Mouse (Mus musculus): Measurements from ENCODE around the gene Gh.
"Not testable (repeated sequence)": the region's sequence is repeated elsewhere in the genome, so short reads cannot be mapped to it uniquely, and the experiment has no call there.

Gene Gh

DNA sequence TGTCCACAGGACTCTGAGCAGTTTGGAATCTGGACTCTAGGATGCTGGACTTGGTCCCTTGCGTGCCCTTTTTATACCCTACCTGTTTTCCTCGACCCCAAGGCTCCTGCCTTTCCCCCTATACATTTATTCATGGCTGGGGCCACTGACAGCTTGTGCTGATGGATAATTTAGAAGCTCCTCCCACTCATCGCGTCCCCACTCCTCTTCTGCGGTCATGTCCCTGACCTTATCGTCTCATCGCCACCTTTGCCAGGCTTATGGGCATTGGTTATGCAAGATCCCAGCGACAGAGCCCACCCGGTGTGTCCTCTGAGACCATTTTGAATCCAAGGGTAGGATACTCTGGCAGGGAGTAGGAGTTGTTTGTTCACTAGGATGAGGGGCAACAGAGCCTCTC lies at the start of gene Gh:
Gene Gh (minus strand): TSS at position 101 of the 400 bp plus-strand sequence.
- in situ Hi-C loops (cut with MboI, MseI): no loop called here

DNA sequence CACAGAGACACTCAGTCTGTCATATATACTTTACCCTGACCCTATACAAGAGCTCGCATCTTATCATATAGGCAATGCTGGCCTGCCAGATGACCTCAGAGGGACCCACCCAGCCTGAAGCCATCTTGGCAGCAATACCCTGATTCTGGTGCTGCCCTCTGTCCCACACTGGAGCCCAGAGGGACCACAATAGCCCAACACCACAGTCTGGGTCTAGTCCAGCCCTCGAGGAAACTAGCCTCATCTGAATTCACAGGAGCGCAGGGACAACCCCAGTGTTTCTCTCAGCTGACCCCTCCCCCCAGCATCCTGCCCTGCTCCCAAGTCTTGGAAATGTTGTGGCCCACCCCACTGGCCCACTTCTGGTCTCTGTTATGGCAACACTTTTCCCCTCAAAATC lies 49.6 kb upstream of the Gh start:
- in situ Hi-C loops (cut with MboI, MseI): no loop called here

DNA sequence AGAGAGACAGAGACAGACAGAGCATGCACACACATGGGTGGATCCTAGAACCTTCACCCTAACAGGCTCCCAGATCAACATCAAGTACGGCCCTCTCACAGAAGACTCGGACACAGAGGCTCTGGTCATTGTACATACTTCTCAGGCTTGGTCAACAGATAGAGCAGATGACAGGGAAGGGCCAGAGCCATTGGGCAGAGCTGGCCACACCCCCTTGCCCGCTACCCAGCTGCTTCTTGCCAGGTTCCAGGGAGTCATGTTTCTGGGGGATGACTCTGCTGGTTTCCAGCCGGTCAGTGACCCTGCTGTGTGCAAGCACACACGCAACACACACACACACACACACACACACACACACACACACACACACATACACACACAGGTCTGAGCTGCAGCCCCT lies 49.2 kb upstream of the Gh start:
- in situ Hi-C loops (cut with MboI, MseI): no loop called here

DNA sequence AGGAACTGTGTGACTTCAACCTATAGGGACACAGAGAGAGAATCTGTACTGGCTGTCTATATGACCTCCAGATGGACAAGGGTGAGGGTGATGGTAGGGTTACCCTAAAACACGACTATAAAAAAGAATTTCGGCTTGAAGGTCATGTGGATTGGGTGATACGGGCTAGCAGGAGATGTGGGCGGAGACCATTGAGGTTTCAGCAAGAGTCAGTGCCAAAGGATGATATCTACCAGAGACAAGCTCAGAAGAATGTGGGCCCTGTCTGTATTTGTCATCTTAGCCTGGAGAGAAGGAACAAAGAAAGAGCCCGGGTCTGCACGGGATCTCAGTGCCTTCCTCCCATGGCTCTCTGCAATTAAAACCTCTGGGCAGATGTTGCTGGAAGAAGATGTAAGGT lies 48.1 kb upstream of the Gh start:
- in situ Hi-C loops (cut with MboI, MseI): no loop called here

DNA sequence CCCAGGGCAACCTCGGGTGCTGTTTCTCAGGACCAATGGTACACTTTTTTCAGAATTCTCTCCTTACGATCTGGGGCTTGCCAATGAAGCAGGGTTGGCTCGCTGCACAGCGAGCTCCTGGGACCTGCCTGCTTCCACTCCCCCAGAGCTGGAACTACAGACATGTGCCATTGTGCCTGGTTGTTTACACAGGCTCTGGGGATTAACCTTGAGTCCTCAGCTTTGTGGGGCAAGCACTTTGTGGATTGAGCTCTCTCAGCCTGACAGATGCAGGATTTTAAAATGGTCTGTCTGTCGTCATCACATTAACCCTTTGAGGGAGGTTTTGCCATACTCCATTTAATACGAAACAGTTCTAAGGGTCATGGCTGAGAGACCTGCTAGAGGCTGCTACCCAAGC lies 43.2 kb upstream of the Gh start:
- in situ Hi-C loops (cut with MboI, MseI): loop anchor here in 1 of 2 experiments (5.0 kb wide), 1 partner anchor 1102 kb away; no protein-coding TSS in a partner anchor

DNA sequence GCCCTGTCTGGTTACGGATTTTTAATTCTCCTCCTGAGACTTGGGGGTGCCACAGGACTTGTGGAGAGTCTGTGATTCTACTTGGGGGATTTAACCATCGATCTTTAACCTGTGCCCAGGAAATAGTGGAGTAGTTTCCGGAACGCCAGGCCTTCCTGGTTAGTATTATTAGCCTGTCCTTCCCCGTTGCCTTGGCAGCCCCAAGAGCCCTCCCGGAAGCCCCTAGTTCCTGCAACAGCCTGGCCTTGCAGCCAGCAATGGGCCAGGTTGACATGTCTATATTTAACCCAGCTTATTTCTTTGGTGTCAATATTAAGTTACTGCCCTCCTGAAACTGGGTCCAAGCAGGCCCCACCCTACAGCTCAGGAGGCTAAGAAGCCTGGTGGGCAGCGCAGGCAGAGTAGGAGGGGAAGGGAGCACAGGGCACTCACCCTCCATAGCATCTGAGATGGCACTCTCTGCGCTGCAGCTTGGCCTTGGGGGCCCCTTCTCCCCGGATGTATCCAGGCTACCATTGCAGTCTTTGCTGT lies 39.4 kb upstream of the Gh start:
- in situ Hi-C loops (cut with MboI, MseI): loop anchor here in 1 of 2 experiments (5.0 kb wide), 1 partner anchor 1106 kb away; no protein-coding TSS in a partner anchor

DNA sequence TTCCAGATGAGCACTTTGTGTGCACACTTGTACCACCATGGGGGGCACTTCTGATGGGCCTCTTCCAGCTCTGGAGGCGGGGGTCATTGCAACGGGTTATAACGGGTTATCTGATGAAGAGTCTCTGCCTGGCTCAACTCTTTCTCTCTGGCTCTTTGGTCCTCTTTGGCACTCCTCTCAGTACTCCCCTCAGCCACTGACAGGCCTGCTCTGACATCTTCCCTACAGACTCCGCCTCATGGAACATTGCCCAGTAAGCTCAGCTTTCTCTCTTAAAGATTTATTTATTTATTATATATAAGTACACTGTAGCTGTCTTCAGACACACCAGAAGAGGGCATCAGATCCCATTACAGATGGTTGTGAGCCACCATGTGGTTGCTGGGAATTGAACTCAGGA lies 37.7 kb upstream of the Gh start:
- in situ Hi-C loops (cut with MboI, MseI): not testable (repeated sequence)

DNA sequence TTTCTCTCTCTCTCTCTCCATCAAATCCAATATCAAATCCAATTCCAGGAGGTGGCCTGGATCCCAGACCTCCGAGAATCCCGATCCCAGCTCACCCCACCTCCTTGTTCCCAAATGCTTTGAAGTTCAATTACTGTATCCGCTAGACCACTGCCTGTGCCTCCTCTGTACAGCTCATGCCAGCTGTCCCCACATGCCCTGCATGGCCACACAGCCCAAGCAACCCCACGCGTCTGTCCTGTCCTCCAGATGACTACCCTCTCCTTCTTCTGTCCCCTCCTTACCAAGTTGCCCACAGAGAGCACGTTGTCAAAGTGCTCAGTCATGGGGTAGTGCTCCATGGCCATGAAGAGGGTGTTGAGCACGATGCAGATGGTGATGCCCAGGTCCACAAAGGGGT lies 37.2 kb upstream of the Gh start:
- in situ Hi-C loops (cut with MboI, MseI): no loop called here

DNA sequence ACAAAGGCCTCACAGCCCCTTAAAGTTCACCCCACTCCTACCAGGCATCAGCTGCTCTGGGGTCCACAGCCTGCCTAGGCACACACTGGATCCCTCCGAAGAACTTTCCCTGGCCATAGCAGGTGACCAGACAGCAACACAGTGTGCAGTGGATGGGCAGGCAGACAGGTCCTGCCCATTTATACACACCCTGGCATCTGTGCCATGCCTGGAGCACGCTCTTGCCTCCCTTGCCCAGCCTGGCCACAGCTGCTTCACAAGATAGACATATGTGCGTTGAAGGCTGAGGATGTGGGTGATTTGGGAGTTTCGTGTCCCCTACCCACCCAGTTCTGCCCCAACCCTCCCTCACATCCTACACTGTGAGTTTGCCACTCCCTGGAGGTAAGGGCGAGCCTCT lies 36.4 kb upstream of the Gh start:
- in situ Hi-C loops (cut with MboI, MseI): no loop called here

DNA sequence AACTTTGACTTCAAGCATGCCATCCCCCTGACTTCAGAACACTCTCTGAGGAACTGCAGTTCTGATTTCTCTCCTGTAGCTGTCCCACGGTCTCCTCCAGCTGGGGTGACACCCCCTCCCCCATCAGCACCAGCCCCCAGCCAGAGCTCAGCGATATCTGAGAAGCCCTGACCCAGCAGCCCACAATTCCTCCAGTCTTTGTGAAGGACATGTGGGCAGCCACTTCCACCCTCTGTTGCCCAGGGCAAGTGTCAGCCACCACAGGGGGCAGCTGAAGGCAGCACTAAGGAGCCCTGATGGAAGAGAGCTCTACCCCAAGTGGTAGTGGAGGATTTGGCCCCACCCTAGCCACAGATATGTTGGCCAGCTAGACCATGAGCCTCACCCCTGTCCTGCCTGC lies 32.4 kb upstream of the Gh start:
- in situ Hi-C loops (cut with MboI, MseI): no loop called here

DNA sequence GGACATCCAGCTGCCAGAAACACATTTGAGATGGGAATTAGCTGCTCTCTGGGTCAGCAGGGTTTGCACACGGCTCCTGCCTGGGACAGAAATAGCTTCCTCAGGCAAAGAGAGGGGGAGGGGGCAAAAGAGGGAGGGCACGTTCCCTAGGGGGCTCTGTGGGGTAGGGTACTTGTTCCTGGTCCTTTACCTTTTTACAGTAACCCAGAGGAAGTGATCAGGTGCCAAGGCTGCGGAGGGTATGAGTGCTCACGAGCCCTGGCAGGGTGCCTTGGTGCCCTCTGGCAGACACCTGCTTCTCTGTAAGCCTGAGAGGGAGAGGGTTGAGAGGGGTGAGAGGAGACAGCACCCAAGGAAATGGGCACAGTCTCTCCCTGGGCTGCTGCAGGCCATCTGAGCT lies 30.8 kb upstream of the Gh start:
- in situ Hi-C loops (cut with MboI, MseI): no loop called here

DNA sequence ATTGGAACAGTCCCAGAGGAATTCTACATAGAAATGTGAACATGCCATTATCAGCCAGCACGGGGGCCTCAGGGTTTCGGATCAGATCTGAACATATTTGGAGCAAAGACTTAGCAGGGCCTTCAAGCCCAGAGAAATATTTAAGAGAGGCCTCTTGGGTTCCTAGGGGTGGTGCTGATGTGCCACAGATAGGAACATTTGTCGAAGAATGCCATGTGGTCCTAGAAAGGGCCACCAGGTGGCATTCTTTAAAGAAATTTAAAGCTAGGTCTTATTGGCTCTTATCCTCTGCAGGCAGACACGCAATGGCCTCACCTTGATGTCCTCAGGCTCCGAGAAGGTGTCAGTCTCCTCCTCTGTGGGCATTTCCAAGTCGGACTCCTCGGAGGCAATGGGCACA lies 28.0 kb upstream of the Gh start:
- in situ Hi-C loops (cut with MboI, MseI): loop anchor here (10.0 kb wide), 2 partner anchors 55 to 385 kb away; partner anchors contain the start of gene Icam2 (in 1 of the 2)

DNA sequence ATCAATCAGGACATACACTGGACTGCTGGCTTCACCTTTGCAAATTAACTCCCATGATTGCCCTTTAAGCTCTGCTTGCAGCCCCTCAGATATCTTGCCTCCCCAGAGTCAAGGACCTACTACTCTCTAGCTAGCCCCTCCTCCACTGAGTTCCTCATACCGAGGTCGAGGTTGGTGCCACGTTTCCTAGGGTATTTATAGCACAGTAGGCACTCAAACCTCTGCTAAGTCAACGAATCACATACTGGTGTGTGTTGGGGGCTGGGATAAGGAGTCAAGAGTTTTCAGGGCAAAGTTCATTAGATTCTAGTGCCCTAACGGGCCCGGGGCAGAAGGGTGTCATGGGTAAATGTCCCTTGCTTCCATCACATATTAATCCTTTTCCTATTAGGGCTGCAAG lies 27.5 kb upstream of the Gh start:
- in situ Hi-C loops (cut with MboI, MseI): loop anchor here (10.0 kb wide), 2 partner anchors 56 to 384 kb away; partner anchors contain the start of gene Icam2 (in 1 of the 2)

DNA sequence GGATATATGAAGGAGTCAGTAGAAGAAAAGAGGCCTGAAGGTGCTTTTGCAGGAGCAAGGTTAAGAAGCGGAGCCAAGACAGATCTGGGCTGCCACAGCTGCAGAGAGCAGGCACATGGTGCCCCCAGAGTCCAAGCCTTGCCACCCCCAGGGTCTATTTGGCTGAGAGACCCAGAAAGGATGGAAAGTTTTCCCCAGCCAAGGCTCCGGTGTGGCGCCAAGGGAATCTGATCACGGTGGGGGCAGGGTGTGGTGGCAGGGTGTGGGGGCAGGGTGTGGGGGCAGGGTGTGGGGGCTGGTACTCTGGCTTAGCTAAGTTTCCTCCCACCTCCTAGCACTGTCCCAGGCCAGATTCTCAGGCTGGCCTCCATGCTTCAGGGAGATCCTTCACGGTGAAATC lies 26.9 kb upstream of the Gh start:
- in situ Hi-C loops (cut with MboI, MseI): loop anchor here (10.0 kb wide), 2 partner anchors 56 to 384 kb away; partner anchors contain the start of gene Icam2 (in 1 of the 2)

DNA sequence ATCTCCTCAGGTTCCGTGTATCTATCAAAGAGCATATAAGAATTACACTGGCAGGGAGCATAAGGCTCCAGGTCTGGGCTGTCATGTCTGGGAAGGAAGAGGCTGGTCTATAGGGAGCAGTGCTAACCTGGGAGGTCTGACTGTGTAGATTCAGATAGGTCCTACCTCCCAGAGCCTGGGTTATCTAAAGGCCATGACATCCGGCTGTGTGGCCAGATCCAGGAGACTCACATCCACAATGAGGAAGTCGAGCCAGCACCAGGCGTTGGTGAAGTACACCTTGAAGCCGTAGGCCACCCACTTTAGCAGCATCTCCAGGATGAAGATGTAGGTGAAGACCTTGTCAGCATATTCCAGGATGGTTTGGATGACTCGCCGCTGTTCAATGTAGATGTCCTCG lies 24.8 kb upstream of the Gh start:
- in situ Hi-C loops (cut with MboI, MseI): loop anchor here (10.0 kb wide), 2 partner anchors 58 to 382 kb away; partner anchors contain the start of gene Icam2 (in 1 of the 2)

DNA sequence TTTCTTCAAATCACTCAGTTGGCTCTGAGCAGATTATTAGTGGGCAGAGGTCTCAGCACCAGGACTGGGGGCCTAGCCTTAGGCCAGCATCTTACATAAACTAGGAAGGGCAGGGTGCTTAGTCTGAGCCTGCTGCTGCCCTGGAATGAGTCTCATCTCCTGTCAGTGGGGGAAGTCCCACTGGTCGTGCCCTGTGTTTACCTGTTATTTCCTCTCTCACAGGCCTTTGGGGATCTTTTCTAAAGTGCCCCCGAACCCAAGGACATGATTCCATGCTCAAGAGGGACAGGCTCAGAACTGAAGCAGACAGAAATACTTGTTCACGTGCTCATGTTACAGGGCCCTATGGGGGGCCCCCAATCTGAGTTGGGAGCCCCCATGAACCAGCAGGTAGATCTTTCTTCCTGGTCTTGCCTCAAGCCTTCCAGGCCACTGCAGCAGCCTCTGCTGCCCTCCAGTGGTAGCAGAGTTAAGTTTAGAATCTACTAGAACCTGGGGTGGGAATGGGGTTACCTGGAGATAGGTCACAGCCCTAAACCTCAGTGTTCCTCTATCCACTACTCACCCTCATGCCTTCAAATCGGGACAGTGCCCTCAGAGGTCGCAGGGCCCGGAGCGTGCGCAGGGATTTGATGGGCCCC lies 24.0 kb upstream of the Gh start:
- in situ Hi-C loops (cut with MboI, MseI): loop anchor here (10.0 kb wide), 2 partner anchors 59 to 381 kb away; partner anchors contain the start of gene Icam2 (in 1 of the 2)

DNA sequence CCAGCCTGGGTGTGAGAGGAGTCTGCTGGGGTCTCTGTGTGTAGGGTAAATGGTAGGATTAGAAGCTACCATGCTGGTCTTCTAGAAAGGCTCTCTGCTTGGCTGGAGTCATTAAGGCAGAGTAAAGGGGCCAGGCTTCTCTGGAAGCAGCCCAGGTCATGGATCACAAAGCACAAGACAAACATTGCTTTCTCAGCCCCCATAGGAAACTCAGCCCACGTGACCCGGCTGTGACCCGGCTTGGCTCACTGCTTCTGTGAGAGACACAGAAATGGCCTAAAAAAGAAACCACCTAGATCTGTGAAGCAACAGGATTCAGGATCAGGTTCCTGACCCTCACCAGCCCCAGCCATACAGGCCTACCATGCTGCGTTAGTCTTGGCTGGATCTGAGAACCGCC lies 23.2 kb upstream of the Gh start:
- in situ Hi-C loops (cut with MboI, MseI): loop anchor here (5.0 to 10.0 kb wide), 3 partner anchors 60 to 380 kb away; partner anchors contain the start of gene Icam2 (in 1 of the 2)

DNA sequence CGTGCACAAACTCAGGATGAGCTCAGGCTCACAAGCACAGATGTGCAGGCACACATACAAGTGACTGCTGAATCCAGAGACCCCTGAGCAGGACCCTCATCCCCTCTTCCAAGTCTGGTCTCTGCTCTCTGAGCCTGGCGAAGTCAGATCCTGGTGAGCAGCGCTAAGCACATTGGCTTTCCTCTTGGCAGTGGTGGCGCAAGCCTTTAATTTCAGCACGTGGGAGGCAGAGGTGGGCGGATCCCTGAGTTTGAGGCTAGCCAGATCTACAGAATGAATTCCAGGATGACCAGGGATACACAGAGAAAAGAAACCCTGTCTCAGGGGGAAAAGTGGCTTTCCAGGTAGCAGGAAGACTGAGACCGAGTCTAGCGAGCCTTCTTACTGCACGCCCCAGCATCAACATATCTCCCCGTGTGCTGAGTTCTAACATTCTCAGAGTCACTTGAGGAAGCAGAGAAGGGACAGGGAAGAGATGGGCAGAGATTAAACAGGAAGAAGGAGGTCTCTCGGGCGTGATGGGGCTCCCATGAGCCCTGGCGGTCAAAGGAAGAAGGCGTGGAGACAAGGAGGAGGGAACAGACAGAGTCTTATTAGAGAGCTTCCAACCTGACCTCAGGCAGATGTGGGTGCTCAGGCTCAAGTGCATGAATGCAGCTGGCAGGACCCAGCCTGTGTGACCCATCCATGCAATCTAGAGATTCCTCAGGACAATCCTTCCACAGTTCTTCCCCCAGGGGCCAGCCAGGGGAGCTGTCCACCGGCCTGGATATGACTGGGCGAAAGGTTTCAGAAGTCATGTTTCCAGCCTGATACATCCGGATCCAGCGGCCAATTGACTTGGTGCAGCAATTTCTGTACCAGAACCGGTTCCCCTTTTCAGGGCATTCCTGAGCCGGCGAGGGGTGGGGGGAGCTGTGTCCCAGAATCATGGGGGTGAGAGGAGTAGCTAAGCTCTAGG lies 17.0 kb upstream of the Gh start:
- in situ Hi-C loops (cut with MboI, MseI): no loop called here

DNA sequence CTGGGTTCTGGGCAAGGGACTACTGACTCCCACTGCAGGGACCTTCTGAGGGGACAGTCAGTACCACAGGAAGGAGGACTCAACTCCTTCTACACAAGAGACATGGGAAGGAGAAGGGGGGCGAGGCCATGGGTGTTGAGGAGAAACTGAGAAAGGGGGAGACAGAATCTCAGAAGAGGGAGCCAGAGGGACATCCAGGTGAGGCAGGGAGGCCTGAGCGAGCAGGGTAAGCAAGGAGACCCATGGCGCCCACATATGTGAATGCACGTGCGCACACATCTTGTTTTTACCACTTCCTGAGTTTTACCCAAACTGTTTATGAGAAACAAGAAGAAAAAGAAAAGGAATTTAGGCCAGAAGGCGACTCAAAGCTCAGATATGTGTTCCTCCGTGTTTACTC lies 16.1 kb upstream of the Gh start:
- in situ Hi-C loops (cut with MboI, MseI): no loop called here

DNA sequence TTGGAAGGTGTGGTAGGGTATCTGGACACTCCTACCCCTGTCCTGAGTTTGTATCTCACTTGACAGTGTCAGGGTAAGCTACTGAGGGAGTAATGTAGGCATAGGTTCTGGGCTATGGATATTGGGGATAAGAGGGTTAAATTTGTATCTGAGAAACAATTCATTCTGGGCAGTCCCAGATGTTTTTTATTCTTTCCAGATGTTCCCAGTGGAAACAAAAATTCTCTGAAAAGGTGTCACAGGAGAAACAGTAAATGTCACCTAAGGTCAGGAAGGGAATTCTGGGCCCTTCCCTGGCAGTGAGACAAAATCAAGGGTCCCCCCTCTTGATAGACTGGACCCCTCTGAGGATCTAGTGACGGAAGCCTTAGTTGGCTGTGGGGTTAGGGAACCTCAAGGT lies 14.8 kb upstream of the Gh start:
- in situ Hi-C loops (cut with MboI, MseI): no loop called here

DNA sequence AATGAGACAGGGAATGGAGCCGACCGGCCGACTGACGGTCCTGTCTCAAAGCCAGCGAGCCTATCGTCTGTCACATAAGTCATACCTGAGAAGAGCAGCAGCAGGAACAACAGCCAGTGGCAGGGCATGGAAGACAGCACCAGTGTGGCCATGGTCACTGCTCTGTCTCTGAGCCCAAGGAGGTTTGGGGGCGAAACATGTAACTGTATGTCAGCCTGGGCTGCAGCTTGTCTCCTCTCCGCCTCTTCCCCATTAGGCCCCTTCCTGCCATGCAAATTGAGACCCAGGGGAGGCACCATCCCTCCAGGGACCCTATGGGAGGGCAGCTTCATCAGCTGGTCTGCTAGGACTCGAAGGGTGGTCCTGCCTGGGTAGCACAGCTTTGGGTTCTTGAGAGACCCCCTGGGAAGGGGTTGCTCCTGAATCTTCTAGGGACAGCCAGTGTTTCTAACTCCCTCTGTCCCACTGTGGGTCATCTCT lies 12.7 kb upstream of the Gh start, which contains the start of gene Cd79b:
Gene Cd79b (minus strand): TSS at position 430 of the 480 bp plus-strand sequence.
- in situ Hi-C loops (cut with MboI, MseI): no loop called here

DNA sequence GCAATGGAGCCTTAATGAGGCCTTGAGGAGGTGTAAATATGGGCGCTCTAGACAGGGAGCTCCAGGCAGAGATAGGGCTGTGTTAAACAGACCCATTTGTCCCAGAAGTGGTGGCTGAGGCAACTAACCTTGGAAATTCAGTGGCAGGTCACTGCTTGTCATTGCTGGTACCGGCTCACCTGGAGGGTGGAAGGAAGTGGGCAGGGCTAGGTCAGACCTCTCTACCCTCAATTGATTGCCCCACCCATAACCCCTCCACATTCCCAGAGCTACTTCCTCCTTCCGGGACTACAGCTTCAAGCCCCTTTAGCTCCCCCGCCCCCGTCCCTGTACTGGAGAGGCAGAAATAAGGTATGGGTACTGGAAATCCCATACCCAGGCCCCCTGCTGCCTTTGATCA lies 11.9 kb upstream of the Gh start:
- in situ Hi-C loops (cut with MboI, MseI): no loop called here

All from T-helper 17 cell (primary cell).